Mouse (Mus musculus): ENCODE data around the gene Insl6. TPM values are rescaled to one million over a fixed set of nuclear protein-coding genes. Genes with fewer than 3 reads are reported as not detected.

Gene Insl6
- total and polyA plus RNA-seq, 3 experiments, result 5.1 to 11.2 (median 8.5) TPM

DNA sequence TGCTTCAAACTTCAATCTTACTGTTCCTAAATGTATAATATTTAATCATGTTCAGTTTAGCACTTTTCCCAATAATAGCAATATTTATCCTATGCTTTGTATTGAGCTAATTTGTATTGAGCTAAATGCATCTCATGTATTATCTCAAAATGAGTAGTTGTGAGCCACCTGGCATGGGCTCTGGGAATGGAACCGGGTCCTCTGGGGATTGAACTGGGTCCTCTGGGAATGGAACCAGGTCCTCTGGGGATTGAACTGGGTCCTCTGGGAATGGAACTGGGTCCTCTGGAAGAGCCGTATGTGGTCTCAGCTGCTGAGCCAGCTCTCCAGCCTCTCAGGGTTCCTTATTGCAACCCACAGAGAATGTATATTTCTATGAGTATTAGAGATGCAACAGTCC, 23.0 kb downstream of the Insl6 start:
- Histone ChIP-seq H3K4me1 (ENCODE audit: control insufficient read depth in 1 of 2, insufficient read depth in 2 of 2) (peaks cover 0 to 14% of the 10 kb centered on the region in 2 experiments; a peak in 1 of 4 replicates), H3K79me2 (replicated peaks; ENCODE audit: control insufficient read depth, extremely low read depth, insufficient read depth, poor library complexity, severe bottlenecking) (no peaks in the 10 kb centered on the region), H3K4me3 (replicated peaks in 1 of 3; ENCODE audit: low read depth in 2 of 3, low read length in 2 of 3, poor library complexity in 1 of 3) (no peak overlapping the region), H3K27ac (ENCODE audit: insufficient read depth, low read depth) (no peak overlapping the region), H3K9ac (ENCODE audit: insufficient read depth, low read depth) (no peak overlapping the region), H3K36me3 (replicated peaks in 1 of 2; ENCODE audit: control insufficient read depth in 1 of 2, insufficient read depth in 1 of 2, low read length in 1 of 2) (peaks cover 9 to 32% of the 10 kb centered on the region in 2 experiments), H3K27me3 (replicated peaks) (no peaks in the 10 kb centered on the region), H3K4me2 (ENCODE audit: insufficient read depth, low read depth, poor library complexity, severe bottlenecking) (no peak overlapping the region), H3K9me3 (replicated peaks; ENCODE audit: low read length) (no peaks in the 10 kb centered on the region)
- in situ Hi-C loops (cut with MboI; ENCODE audit: low pct_ligation_motif_present, low pct_unique_long_range_greater_than_20kb, low sequenced_read_pairs) (no loop called here), dilution Hi-C loops (cut with MboI; ENCODE audit: extremely low pct_ligation_motif_present, extremely low pct_unique_long_range_greater_than_20kb, low sequenced_read_pairs) (no loop called here)
- no peak for DNase-seq (ENCODE audit: extremely low read depth)
- TF ChIP-seq KAT2A (IDR thresholded peaks at IDR 0.05; ENCODE audit: insufficient replicate concordance, low read length), result peak; percentile 76; the same call in 1 of the 2 replicates
- TF ChIP-seq ETS1 (conservative IDR thresholded peaks at IDR 0.05; ENCODE audit: low read depth, low read length), result no peak; the same call in 1 of the 2 replicates
- peak; percentile 68 for TF ChIP-seq EP300 (IDR thresholded peaks at IDR 0.05; ENCODE audit: low read length)

GRCm38 (mm10) chr19:29300919-29301318, 24.2 kb downstream of the Insl6 start:
- Histone ChIP-seq H3K9me3 (replicated peaks; ENCODE audit: low read length) (no peaks in the 10 kb centered on the region), H3K36me3 (replicated peaks in 1 of 2; ENCODE audit: control insufficient read depth in 1 of 2, insufficient read depth in 1 of 2, low read length in 1 of 2) (peaks cover 10 to 36% of the 10 kb centered on the region in 2 experiments), H3K9ac (ENCODE audit: insufficient read depth, low read depth) (no peak overlapping the region), H3K27me3 (replicated peaks) (no peaks in the 10 kb centered on the region), H3K79me2 (replicated peaks; ENCODE audit: control insufficient read depth, extremely low read depth, insufficient read depth, poor library complexity, severe bottlenecking) (no peaks in the 10 kb centered on the region), H3K27ac (ENCODE audit: insufficient read depth, low read depth) (no peak overlapping the region), H3K4me2 (ENCODE audit: insufficient read depth, low read depth, poor library complexity, severe bottlenecking) (no peak overlapping the region), H3K4me1 (ENCODE audit: control insufficient read depth in 1 of 2, insufficient read depth in 2 of 2) (peaks cover 0 to 14% of the 10 kb centered on the region in 2 experiments; a peak in 1 of 4 replicates), H3K4me3 (replicated peaks in 1 of 3; ENCODE audit: low read depth in 2 of 3, low read length in 2 of 3, poor library complexity in 1 of 3) (no peak overlapping the region)
- no peak for DNase-seq (ENCODE audit: extremely low read depth)
- TF ChIP-seq TCF12 (IDR thresholded peaks at IDR 0.05; ENCODE audit: low read depth, low read length), result no peak
- no peak for TF ChIP-seq MEF2A (IDR thresholded peaks at IDR 0.05; ENCODE audit: borderline replicate concordance, low read depth, low read length)
- no peak for TF ChIP-seq MYC (IDR thresholded peaks at IDR 0.05; ENCODE audit: low read depth, low read length)
- TF ChIP-seq RCOR1 (conservative IDR thresholded peaks at IDR 0.05; ENCODE audit: low read depth, low read length), result no peak
- TF ChIP-seq JUND (conservative IDR thresholded peaks at IDR 0.05; ENCODE audit: low read depth, low read length), result no peak
- TF ChIP-seq MAX (IDR thresholded peaks at IDR 0.05; ENCODE audit: low read length), result no peak
- dilution Hi-C loops (cut with MboI; ENCODE audit: extremely low pct_ligation_motif_present, extremely low pct_unique_long_range_greater_than_20kb, low sequenced_read_pairs), result no loop called here
- in situ Hi-C loops (cut with MboI; ENCODE audit: low pct_ligation_motif_present, low pct_unique_long_range_greater_than_20kb, low sequenced_read_pairs), result no loop called here

DNA sequence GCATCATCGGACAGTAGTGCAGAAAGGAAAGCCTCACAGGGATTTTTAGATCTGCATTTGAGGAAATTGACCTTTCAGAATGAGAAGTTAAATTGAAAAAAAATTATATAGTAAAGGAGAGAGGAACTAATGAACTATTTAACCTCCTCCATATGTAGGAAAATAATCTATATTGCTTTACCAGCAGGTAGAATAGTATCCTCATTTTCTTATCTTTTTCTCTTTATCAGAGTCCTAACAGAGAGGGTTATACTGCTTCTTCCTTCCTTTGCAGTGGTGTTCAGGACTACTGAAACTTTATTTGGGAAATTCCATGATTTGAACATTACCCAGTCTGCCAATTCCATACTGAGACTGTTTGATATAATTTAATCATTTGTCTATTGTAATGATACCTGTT, 27.8 kb downstream of the Insl6 start:
- H3K9me3 ChIP-seq (replicated peaks; ENCODE audit: low read length), result no peaks in the 10 kb centered on the region
- no peak overlapping the region for H3K4me3 ChIP-seq (replicated peaks in 1 of 3; ENCODE audit: low read depth in 2 of 3, low read length in 2 of 3, poor library complexity in 1 of 3)
- H3K36me3 ChIP-seq (replicated peaks in 1 of 2; ENCODE audit: control insufficient read depth in 1 of 2, insufficient read depth in 1 of 2, low read length in 1 of 2), result peaks cover 15 to 35% of the 10 kb centered on the region in 2 experiments
- dilution Hi-C loops (cut with MboI; ENCODE audit: extremely low pct_ligation_motif_present, extremely low pct_unique_long_range_greater_than_20kb, low sequenced_read_pairs), result no loop called here
- no peaks in the 10 kb centered on the region for H3K27me3 ChIP-seq (replicated peaks)
- no peaks in the 10 kb centered on the region for H3K79me2 ChIP-seq (replicated peaks; ENCODE audit: control insufficient read depth, extremely low read depth, insufficient read depth, poor library complexity, severe bottlenecking)
- H3K9ac ChIP-seq (ENCODE audit: insufficient read depth, low read depth), result no peak overlapping the region
- TF ChIP-seq E2F4 (IDR thresholded peaks at IDR 0.05; ENCODE audit: insufficient replicate concordance, low read depth, low read length), result no peak
- no peak for TF ChIP-seq SIN3A (IDR thresholded peaks at IDR 0.05; ENCODE audit: low read length)
- no peak for TF ChIP-seq USF2 (conservative IDR thresholded peaks at IDR 0.05; ENCODE audit: low read depth, low read length)
- no peak for TF ChIP-seq MYC (IDR thresholded peaks at IDR 0.05; ENCODE audit: low read depth, low read length)
- TF ChIP-seq TBP (conservative IDR thresholded peaks at IDR 0.05; ENCODE audit: low read depth, low read length), result no peak
- no peak for TF ChIP-seq IRF4 (IDR thresholded peaks at IDR 0.05; ENCODE audit: low read depth, low read length)
- TF ChIP-seq ZNF384 (IDR thresholded peaks at IDR 0.05; ENCODE audit: low read depth, low read length), result no peak
- TF ChIP-seq ELF1 (IDR thresholded peaks at IDR 0.05; ENCODE audit: low read depth, low read length), result no peak
- TF ChIP-seq CHD1 (IDR thresholded peaks at IDR 0.05; ENCODE audit: low read depth, low read length), result no peak
- no peak for TF ChIP-seq RAD21 (IDR thresholded peaks at IDR 0.05; ENCODE audit: low read depth, low read length)
- TF ChIP-seq SMC3 (IDR thresholded peaks at IDR 0.05; ENCODE audit: low read depth, low read length), result no peak
- TF ChIP-seq POLR2A (IDR thresholded peaks at IDR 0.05; ENCODE audit: low read depth, low read length), result no peak
- no peak for TF ChIP-seq JUND (conservative IDR thresholded peaks at IDR 0.05; ENCODE audit: low read depth, low read length)
- TF ChIP-seq ZMIZ1 (IDR thresholded peaks at IDR 0.05; ENCODE audit: low read depth, low read length), result no peak
- TF ChIP-seq RCOR1 (conservative IDR thresholded peaks at IDR 0.05; ENCODE audit: low read depth, low read length), result no peak
- TF ChIP-seq NRF1 (IDR thresholded peaks at IDR 0.05; ENCODE audit: low read depth, low read length), result no peak
- TF ChIP-seq POLR2AphosphoS2 (IDR thresholded peaks at IDR 0.05; ENCODE audit: low read depth, low read length), result no peak
- H3K4me2 ChIP-seq (ENCODE audit: insufficient read depth, low read depth, poor library complexity, severe bottlenecking), result no peak overlapping the region
- H3K27ac ChIP-seq (ENCODE audit: insufficient read depth, low read depth), result no peak overlapping the region
- DNase-seq (ENCODE audit: extremely low read depth), result no peak
- in situ Hi-C loops (cut with MboI; ENCODE audit: low pct_ligation_motif_present, low pct_unique_long_range_greater_than_20kb, low sequenced_read_pairs), result no loop called here
- H3K4me1 ChIP-seq (ENCODE audit: control insufficient read depth in 1 of 2, insufficient read depth in 2 of 2), result peaks cover 0 to 12% of the 10 kb centered on the region in 2 experiments; a peak in 1 of 4 replicates

Data from CH12.LX (cell line).